Mouse (Mus musculus): Measurements from ENCODE around the gene Olfr824. TPM values are rescaled to one million over a fixed set of nuclear protein-coding genes. Genes with fewer than 3 reads are reported as not detected.

The Olfr824 gene
- polyA plus RNA-seq, 1 experiment from 2014 or later = not detected

Other genes starting within 250 kb of the Olfr824 start
- not detected in 2 replicates for gene Olfr815, start 224.1 kb downstream of the Olfr824 start, polyA plus RNA-seq (2015; fragmentation: Nextera tagmentation; extraction: Ambion mirVana)
- gene Olfr816, start 214.4 kb downstream of the Olfr824 start, polyA plus RNA-seq (2015; fragmentation: Nextera tagmentation; extraction: Ambion mirVana) = not detected in 2 replicates
- gene Olfr818, start 180.9 kb downstream of the Olfr824 start, polyA plus RNA-seq (2015; fragmentation: Nextera tagmentation; extraction: Ambion mirVana) = not detected in 2 replicates
- not detected in 2 replicates for gene Olfr819, start 162.7 kb downstream of the Olfr824 start, polyA plus RNA-seq (2015; fragmentation: Nextera tagmentation; extraction: Ambion mirVana)
- not detected in 2 replicates for gene Olfr247, start 153.9 kb downstream of the Olfr824 start, polyA plus RNA-seq (2015; fragmentation: Nextera tagmentation; extraction: Ambion mirVana)
- gene Gm10310, start 144.9 kb downstream of the Olfr824 start, polyA plus RNA-seq (2015; fragmentation: Nextera tagmentation; extraction: Ambion mirVana) = not detected in 2 replicates
- not detected in 2 replicates for gene Olfr820, start 117.4 kb downstream of the Olfr824 start, polyA plus RNA-seq (2015; fragmentation: Nextera tagmentation; extraction: Ambion mirVana)
- gene Olfr821, start 99.7 kb downstream of the Olfr824 start, polyA plus RNA-seq (2015; fragmentation: Nextera tagmentation; extraction: Ambion mirVana) = not detected in 2 replicates
- gene Olfr822, start 58.8 kb downstream of the Olfr824 start, polyA plus RNA-seq (2015; fragmentation: Nextera tagmentation; extraction: Ambion mirVana) = not detected in 2 replicates
- gene Olfr823, start 14.6 kb downstream of the Olfr824 start, polyA plus RNA-seq (2015; fragmentation: Nextera tagmentation; extraction: Ambion mirVana) = not detected in 2 replicates
- not detected in 2 replicates for gene Olfr825, start 36.8 kb upstream of the Olfr824 start, polyA plus RNA-seq (2015; fragmentation: Nextera tagmentation; extraction: Ambion mirVana)
- gene Olfr826, start 54.2 kb upstream of the Olfr824 start, polyA plus RNA-seq (2015; fragmentation: Nextera tagmentation; extraction: Ambion mirVana) = not detected in 2 replicates
- gene Olfr827, start 84.4 kb upstream of the Olfr824 start, polyA plus RNA-seq (2015; fragmentation: Nextera tagmentation; extraction: Ambion mirVana) = not detected in 2 replicates
- not detected in 2 replicates for gene Neurod4, start 150.2 kb upstream of the Olfr824 start, polyA plus RNA-seq (2015; fragmentation: Nextera tagmentation; extraction: Ambion mirVana)
- 0.28 and 0.34 TPM in 2 replicates for gene Tespa1, start 192.9 kb upstream of the Olfr824 start, polyA plus RNA-seq (2015; fragmentation: Nextera tagmentation; extraction: Ambion mirVana)

All from heart, embryonic 13.5 days (tissue).